Mouse (Mus musculus) kidney, adult 9 months (tissue): ENCODE measurements at regions not wholly inside any gene's neighbourhood (a gene's known extent, or its start where the extent isn't known, plus 50 kb on each side); places are given as distances from the start of the nearest gene placed in this dataset.

Experiments
- DNase-seq: peaks from one replicate; pipeline ENCODE4 v3.0.0; 2022

DNA sequence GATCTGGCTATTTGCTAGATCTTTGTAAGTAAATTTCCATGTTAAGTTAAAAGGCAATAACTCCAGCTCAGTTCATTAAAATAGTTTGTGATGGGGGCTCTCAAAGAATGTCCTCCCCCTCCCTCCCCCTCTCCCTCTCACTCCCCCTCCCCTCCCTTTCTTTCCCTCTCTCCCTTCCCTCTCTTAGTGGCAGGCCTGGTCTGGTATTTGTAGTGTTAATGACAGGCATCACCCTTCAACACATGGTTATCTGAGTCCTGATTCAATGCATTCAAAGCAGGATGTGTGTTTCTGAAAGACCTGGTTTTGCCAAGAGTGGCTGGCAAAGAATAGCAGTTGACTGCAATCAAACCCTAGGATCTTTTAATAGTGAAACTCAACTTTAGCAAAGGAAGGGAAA is 383.4 kb upstream of the Mpdz start:
- DNase-seq = no peak

GRCm38 (mm10) chr4:81823566-81823965 is 381.0 kb upstream of the Mpdz start:
- no peak for DNase-seq

- no peak for DNase-seq
These were observed 346.7 kb upstream of the Mpdz start for GRCm38 (mm10) chr4:81789274-81789673.

GRCm38 (mm10) chr4:81788636-81789035 is 346.0 kb upstream of the Mpdz start:
- no peak for DNase-seq

- DNase-seq = peak; percentile 57
These were observed 339.4 kb upstream of the Mpdz start for GRCm38 (mm10) chr4:81781971-81782370.

DNA sequence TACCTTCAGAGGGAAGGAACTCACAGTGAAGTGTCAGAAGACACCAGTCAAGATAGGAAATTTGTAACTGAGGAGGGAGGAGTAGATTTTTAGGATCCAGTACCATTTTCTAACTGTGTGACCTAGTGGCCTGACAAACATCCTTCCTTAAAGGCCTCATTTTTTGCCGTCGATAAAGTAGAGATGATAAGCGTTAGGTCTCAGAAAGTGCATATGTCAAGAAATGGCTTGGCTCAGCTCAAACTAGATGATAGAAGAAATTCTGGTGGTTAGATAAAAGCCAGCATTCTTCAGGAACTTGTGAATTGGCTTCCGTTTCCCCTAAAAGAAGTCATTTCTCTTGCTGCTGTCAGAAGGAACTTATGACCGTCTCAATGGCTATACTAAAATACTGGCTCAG is 324.1 kb upstream of the Mpdz start:
- no peak for DNase-seq

DNA sequence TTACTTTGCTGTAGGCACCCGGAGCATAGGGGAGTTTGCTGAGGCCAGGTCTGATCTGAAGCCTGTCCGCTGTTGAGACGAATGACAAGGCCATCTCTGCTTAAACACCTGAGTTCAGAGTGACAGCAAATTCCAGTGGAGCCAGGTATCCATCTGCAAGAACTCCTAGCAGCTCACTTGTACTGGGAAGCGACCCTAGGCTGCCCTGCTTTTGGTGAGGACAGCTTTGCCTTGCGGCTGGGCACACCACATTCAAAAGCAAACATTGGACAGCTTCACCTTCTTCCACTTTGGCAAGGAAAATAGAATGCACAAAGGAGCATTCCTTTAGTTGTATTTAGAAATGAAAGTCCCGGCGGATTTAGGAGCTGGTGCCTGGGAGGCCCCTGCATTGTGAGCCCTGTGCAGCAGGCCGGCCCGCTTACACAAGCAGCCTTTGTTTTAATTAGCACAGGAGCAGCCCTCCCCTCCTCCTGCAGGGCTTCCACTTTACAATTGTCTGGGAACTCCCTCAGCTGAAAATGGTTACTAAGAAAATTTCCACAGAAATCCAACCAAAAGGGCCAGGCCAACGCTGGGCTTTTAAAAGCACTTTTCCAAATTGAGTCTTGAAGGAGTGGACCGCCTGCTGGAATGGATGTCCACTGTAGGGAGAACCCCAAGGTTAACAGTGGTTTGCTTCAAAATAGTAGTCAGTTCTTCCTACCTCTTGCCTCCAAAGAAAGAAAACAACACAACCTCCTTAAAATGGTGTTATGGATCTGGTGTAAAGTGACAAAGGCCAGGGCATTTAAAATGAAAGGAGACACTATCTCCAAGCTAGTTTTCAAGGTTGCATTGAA is 321.6 kb upstream of the Mpdz start:
- no peak for DNase-seq

DNA sequence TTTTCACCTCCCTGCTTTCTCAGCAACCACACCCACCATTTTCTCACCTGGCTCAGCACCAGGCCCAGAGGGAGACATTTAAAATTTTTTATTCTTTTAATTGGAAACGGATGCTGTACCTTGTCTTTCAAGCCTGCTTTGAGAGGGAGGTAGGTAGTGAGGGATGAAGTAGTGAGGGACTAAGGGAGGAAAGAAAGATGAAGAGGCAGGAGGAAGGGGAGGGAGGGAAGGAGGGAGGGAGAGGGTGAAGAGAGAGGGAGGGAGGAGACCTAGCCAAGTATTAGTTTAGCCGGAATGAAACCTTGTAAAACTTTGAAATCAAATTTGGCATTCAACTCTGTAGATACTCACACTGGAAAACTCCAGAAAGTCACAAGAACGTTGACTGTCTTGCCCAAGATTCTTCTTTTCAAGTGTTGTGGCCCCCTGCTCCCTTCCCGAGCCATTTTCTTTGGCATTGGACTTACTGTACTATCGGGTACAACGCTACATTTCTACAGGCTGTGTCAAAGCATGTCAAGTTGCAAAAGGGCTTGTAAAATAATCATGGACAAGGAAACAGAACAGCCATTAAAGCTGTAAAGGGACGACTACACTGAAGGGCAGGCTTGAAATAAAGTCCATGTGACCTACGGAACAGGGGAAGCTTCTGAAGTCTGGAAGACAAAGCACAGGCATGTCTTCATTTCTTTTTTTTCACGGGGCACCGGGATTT is 320.9 kb upstream of the Mpdz start:
- DNase-seq = no peak

DNA sequence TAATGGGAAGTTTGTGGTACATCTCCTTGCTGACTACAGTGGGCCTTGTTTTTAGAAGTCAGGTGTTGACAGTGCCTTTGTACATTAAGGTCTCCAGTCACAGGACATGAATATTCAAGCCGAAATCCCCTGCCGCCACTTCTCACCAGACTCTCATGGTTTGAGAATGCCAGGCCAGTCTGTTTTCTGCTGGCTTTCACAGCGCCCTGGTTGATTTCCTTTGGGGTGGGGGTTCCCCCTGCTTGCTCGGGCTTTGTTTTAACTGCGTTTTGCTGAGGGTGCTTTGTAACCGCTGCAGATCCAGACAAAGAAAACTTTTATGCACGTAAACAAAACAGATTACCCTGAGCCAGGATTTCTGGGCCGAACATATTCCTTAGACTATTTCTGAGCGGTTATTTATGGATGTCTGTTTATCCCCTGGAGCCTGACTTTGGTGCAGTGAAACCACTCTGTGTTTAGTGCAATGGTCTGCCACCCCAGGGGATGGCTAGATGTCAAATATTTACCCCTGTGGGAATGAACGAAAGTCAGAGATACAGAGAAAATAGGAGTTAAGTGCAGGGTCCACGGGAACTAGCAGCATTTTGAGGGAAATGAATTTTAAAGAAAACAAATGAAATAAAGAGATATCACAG is 320.1 kb upstream of the Mpdz start:
- no peak for DNase-seq

GRCm38 (mm10) chr4:81757905-81758304 is 315.3 kb upstream of the Mpdz start:
- no peak for DNase-seq

DNA sequence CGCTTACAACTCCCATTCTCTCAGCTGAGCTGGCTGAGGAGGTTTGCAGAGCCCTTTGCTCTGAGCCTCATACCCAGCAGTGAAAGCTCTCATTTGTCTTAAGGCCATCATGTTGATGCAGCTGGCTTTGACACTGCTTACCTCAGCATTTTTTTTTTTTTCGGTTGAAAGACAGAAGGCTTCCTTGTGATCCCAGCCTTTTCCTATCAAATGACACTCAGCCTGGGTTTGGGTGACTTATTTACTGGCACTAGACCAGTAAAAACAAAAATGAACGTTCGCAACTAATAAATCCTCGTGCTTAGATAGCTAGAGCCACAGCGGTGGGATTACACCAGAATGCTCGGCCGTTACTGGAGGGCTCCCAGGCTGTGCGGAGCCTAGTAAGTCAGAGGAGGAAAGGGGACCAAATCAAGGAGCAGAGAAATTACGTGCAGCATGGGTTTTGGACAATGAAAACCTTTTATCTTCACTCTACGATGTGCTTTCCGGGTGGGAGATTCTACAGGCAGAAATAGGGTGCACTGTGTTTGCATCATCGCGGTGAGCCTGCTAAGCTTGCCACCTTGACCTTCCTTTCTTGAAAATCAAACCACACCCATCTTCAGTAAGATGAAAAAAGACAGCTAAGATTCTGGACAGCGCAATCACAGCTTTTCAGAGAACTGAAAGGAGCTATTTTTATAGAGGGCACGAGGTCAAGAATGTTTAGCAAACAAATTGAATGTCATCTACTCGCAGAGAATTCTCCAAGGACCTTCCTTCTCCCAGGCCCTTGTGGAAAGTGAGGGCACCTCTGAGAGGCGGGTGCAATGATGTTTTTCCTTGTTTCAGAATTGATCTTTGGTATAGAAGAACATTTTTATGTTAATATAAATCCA is 302.3 kb upstream of the Mpdz start:
- peak; percentile 51 for DNase-seq

DNA sequence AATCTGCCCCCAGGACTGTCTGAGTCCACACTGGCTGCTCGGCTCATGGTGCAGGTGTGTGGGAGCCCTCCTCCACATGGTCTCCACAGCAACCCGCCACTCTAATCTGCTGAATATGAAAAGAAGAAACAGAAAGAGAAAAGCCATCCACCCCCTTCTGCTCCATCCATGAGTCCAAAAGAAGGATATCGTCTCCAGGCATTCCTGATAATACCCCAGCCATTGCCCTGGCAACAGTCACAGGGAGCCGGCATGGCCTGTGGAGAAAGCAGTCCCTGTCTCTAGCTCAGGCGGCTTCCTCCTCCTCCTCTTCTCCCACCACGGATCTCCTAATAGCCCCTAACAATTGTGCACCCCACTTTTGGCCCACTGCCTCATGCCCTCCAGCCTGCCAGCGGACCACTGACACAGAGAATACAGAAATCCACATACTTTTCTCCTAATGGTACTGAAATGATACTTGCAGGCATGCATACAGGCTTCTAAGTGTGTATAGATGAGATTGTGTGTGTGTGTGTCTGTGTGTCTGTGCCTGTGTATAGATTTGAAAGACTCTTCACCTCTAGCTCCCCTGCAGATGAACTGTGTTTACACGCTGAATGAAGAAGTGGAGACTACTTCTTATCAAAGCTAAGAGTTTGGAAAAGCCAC is 301.5 kb upstream of the Mpdz start:
- no peak for DNase-seq

- DNase-seq = no peak
These were observed 300.2 kb upstream of the Mpdz start for GRCm38 (mm10) chr4:81742536-81743459.

- peak; percentile 64 for DNase-seq
These were observed 291.8 kb upstream of the Mpdz start for GRCm38 (mm10) chr4:81734391-81734790.

- DNase-seq = peak; percentile 71
These were observed 287.8 kb upstream of the Mpdz start for GRCm38 (mm10) chr4:81730386-81730785.

DNA sequence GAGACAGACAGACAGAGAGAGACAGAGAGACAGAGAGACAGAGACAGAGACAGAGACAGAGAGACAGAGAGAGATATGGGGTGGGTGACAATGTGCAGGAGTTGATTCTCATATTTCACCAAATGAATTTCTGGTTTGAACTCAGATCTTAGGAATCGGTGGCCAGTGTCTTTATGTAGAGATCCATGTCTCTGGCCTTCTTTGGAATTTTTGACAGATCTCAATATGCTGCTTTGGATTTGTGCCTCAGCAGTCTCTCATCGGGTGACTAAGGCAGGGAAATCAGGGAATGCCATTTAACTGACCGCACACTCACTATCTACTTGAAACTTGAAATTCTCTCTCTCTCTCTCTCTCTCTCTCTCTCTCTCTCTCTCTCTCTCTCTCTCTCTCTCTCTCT is 286.3 kb upstream of the Mpdz start:
- DNase-seq = no peak

- no peak for DNase-seq
These were observed 285.3 kb upstream of the Mpdz start for GRCm38 (mm10) chr4:81727735-81728581.

- no peak for DNase-seq
These were observed 284.4 kb upstream of the Mpdz start for GRCm38 (mm10) chr4:81726761-81727723.

DNA sequence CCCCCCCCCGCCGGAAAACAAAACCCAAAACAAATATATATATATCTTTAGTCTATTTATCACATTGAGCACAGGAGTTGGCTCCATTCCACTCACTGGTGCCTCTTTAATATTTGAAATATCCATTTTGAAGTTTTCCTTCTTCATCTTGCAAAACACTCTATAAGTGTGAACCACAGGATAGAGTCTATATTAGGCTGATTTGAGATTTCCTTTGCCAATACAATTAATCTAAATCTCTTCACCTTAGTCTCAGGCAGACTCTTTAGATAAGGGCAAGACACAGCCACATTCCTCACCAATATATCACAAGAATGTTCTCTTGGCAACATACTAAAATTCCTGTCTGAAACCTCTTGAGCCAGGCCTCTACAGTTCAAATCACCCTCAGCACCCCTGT is 282.1 kb upstream of the Mpdz start:
- no peak for DNase-seq
